ENCODE assay signal across 20 mouse cellular contexts in genomic region chr12:27941053-27941452, GRCm38 (mm10).
A peak's percentile ranks its signal among the peaks of the same experiment; 100 is the strongest.
DNase-seq lines count a peak whose midpoint lies in the region; ATAC-seq and TF ChIP-seq lines count a peak whose summit lies in the region.
"Had no signal": no experiment of that assay in that cellular context is flagged by ENCODE, and none has a peak within 500 bp of the region (broad histone marks: within the 10 kb centered on the region; RNA-seq: fewer than 3 reads in every experiment).

No protein-coding gene starts in this region.

- H3K4me1 ChIP-seq in heart, adult 2 months (ENCODE audit: control insufficient read depth, insufficient read depth, low read length): no peaks in the 10 kb centered on the region
- no peaks in the 10 kb centered on the region; the same call in 1 of the 2 replicates for H3K4me1 ChIP-seq in kidney, embryonic 14.5 days (ENCODE audit: control insufficient read depth, insufficient read depth, low read length)
- no peaks in the 10 kb centered on the region for H3K4me1 ChIP-seq in embryonic facial prominence, embryonic 15.5 days
- peaks cover 11% of the 10 kb centered on the region for H3K4me1 ChIP-seq in midbrain, embryonic 15.5 days
- H3K4me1 ChIP-seq: heart, embryonic 13.5 days; intestine, embryonic 15.5 days; liver, embryonic 15.5 days; megakaryocyte, embryonic 14.5 days had no signal

- 0 out of 2 replicates have a peak, but pooled peaks cover 2% of the 10 kb centered on the region for H3K9me3 ChIP-seq in kidney, embryonic 14.5 days (ENCODE audit: control insufficient read depth, low read length)
- H3K9me3 ChIP-seq in embryonic facial prominence, embryonic 15.5 days (replicated peaks): no peaks in the 10 kb centered on the region
- H3K9me3 ChIP-seq in midbrain, embryonic 15.5 days: no peaks in the 10 kb centered on the region
- H3K9me3 ChIP-seq: embryonic facial prominence, embryonic 13.5 days; forebrain, embryonic 15.5 days; heart, embryonic 13.5 days; intestine, embryonic 15.5 days; liver, embryonic 15.5 days had no signal

- DNase-seq in heart, adult 18-20 months: peak; percentile 2 to 4
- no peak for DNase-seq in heart, adult 2 months
- no peak for DNase-seq in kidney, adult 11 months
- DNase-seq in Muller cell, postnatal 12 days (ENCODE audit: inconsistent ontology term): peak; percentile 56
- DNase-seq in left cerebral cortex, adult 8-10 months (ENCODE audit: low spot score in 2 of 2): no peak
- DNase-seq: cerebellum, adult 2 months; lung, postnatal 14 days; thymus, postnatal 4 days had no signal

- no peaks in the 10 kb centered on the region for H3K36me3 ChIP-seq in heart, adult 2 months (ENCODE audit: control insufficient read depth, insufficient read depth, low read length)
- H3K36me3 ChIP-seq in kidney, embryonic 14.5 days (ENCODE audit: control insufficient read depth, insufficient read depth, low read length): no peaks in the 10 kb centered on the region
- no peaks in the 10 kb centered on the region for H3K36me3 ChIP-seq in embryonic facial prominence, embryonic 15.5 days
- no peaks in the 10 kb centered on the region for H3K36me3 ChIP-seq in midbrain, embryonic 15.5 days (replicated peaks)
- H3K36me3 ChIP-seq: embryonic facial prominence, embryonic 13.5 days; forebrain, embryonic 15.5 days; heart, embryonic 13.5 days; intestine, embryonic 15.5 days; liver, embryonic 15.5 days had no signal

- TF ChIP-seq POLR2A in heart, adult 2 months (IDR thresholded peaks at IDR 0.05; ENCODE audit: insufficient read depth, low read depth, low read length): no peak

- TF ChIP-seq EP300 in heart, adult 2 months (IDR thresholded peaks at IDR 0.05; ENCODE audit: insufficient read depth, low read depth, low read length): no peak

- intact Hi-C loops in heart, adult 2 months (cut with DNase I): no loop called here

- no peak for TF ChIP-seq CTCF in heart, adult 2 months (IDR thresholded peaks at IDR 0.05)

- WGBS in heart, adult 2 months: 23% methylated on average over 1 of the region's 1 CpGs
- WGBS in kidney, embryonic 14.5 days: 31% methylated on average over 1 of the region's 1 CpGs
- 62% methylated on average over 1 of the region's 1 CpGs for WGBS in embryonic facial prominence, embryonic 15.5 days
- WGBS in midbrain, embryonic 15.5 days: 91% methylated on average over 1 of the region's 1 CpGs

- no peak overlapping the region for H3K4me3 ChIP-seq in heart, adult 2 months
- no peak overlapping the region for H3K4me3 ChIP-seq in kidney, embryonic 14.5 days (ENCODE audit: low read length)
- no peak overlapping the region for H3K4me3 ChIP-seq in embryonic facial prominence, embryonic 15.5 days (replicated peaks)
- no peak overlapping the region for H3K4me3 ChIP-seq in midbrain, embryonic 15.5 days
- H3K4me3 ChIP-seq: embryonic facial prominence, embryonic 13.5 days; forebrain, embryonic 15.5 days; heart, embryonic 13.5 days; intestine, embryonic 15.5 days; layer of hippocampus, adult 2 months; liver, embryonic 15.5 days; megakaryocyte, embryonic 14.5 days had no signal

- H3K27ac ChIP-seq in heart, adult 2 months: no peak overlapping the region
- no peak overlapping the region for H3K27ac ChIP-seq in kidney, embryonic 14.5 days (ENCODE audit: low read depth, low read length)
- H3K27ac ChIP-seq in embryonic facial prominence, embryonic 15.5 days (replicated peaks): no peak overlapping the region
- no peak overlapping the region for H3K27ac ChIP-seq in midbrain, embryonic 15.5 days
- H3K27ac ChIP-seq: embryonic facial prominence, embryonic 13.5 days; forebrain, embryonic 15.5 days; heart, embryonic 13.5 days; hindbrain, embryonic 14.5 days; intestine, embryonic 15.5 days; layer of hippocampus, adult 2 months; liver, embryonic 15.5 days had no signal

- no peak overlapping the region for H3K9ac ChIP-seq in heart, adult 2 months (ENCODE audit: low read depth, low read length)
- no peak overlapping the region for H3K9ac ChIP-seq in kidney, embryonic 14.5 days (ENCODE audit: low read depth, low read length)
- no peak overlapping the region for H3K9ac ChIP-seq in embryonic facial prominence, embryonic 15.5 days
- H3K9ac ChIP-seq in midbrain, embryonic 15.5 days: no peak overlapping the region
- H3K9ac ChIP-seq: embryonic facial prominence, embryonic 13.5 days; forebrain, embryonic 15.5 days; heart, embryonic 13.5 days; hindbrain, embryonic 14.5 days; intestine, embryonic 15.5 days; liver, embryonic 15.5 days had no signal

- peak; percentile 69; the same call in 1 of the 2 replicates for ATAC-seq in kidney, embryonic 14.5 days (ENCODE audit: low FRiP score, low TSS enrichment)
- ATAC-seq in embryonic facial prominence, embryonic 15.5 days (ENCODE audit: insufficient number of reproducible peaks, low FRiP score, low TSS enrichment, low read depth): peak; percentile 43; the same call in 1 of the 2 replicates
- ATAC-seq in midbrain, embryonic 15.5 days (replicated peaks): no peak
- ATAC-seq: forebrain, embryonic 15.5 days; intestine, embryonic 15.5 days; midbrain, embryonic 16.5 days had no signal

- H3K27me3 ChIP-seq in heart, adult 2 months (ENCODE audit: control insufficient read depth, insufficient read depth, low read length): no peaks in the 10 kb centered on the region
- H3K27me3 ChIP-seq in kidney, embryonic 14.5 days (ENCODE audit: control insufficient read depth, insufficient read depth, low read length): no peaks in the 10 kb centered on the region
- H3K27me3 ChIP-seq in embryonic facial prominence, embryonic 15.5 days: 0 out of 2 replicates have a peak, but pooled peaks cover 3% of the 10 kb centered on the region
- no peaks in the 10 kb centered on the region for H3K27me3 ChIP-seq in midbrain, embryonic 15.5 days (replicated peaks)
- H3K27me3 ChIP-seq: embryonic facial prominence, embryonic 13.5 days; forebrain, embryonic 15.5 days; heart, embryonic 13.5 days; intestine, embryonic 15.5 days; liver, embryonic 15.5 days; megakaryocyte, embryonic 14.5 days had no signal

- no peaks in the 10 kb centered on the region for H3K79me2 ChIP-seq in heart, adult 2 months (replicated peaks; ENCODE audit: control insufficient read depth, insufficient read depth, low read length)

- no peak overlapping the region for H3K4me2 ChIP-seq in kidney, embryonic 14.5 days (replicated peaks; ENCODE audit: low read depth, low read length)
- H3K4me2 ChIP-seq in embryonic facial prominence, embryonic 15.5 days (replicated peaks): no peak overlapping the region
- no peak overlapping the region for H3K4me2 ChIP-seq in midbrain, embryonic 15.5 days
- H3K4me2 ChIP-seq: embryonic facial prominence, embryonic 13.5 days; forebrain, embryonic 15.5 days; heart, embryonic 13.5 days; hindbrain, embryonic 14.5 days; intestine, embryonic 15.5 days; liver, embryonic 15.5 days had no signal

Comparison
In these comparisons a context has a peak if more than half of its experiments do, and no peak if none do; other contexts are left out.
1. DNase-seq: peak in heart, adult 18-20 months (2 of 2) and Muller cell, postnatal 12 days (single experiment); none in heart, adult 2 months (0 of 2), kidney, adult 11 months (single experiment) and left cerebral cortex, adult 8-10 months (0 of 2).